Mouse (Mus musculus) adipocyte (in vitro differentiated cells): ENCODE measurements at regions not wholly inside any gene's neighbourhood (a gene's known extent, or its start where the extent isn't known, plus 50 kb on each side); places are given as distances from the start of the nearest gene placed in this dataset.

ENCODE experiments used
- DNase-seq: peaks from one replicate; pipeline ENCODE4 v3.0.0-alpha.2; 2016; ENCODE audit warnings: low spot score

GRCm38 (mm10) chr16:71952879-71953406, 355.2 kb upstream of the Robo1 start:
- DNase-seq = no peak

GRCm38 (mm10) chr16:71963579-71963978, 344.5 kb upstream of the Robo1 start:
- peak; percentile 49 for DNase-seq

- peak; percentile 28 for DNase-seq
Measured at GRCm38 (mm10) chr16:71973811-71974210, 334.3 kb upstream of the Robo1 start.

GRCm38 (mm10) chr16:71997634-71998278, 310.4 kb upstream of the Robo1 start:
- DNase-seq = no peak

GRCm38 (mm10) chr16:72027404-72028215, 280.5 kb upstream of the Robo1 start:
- DNase-seq = no peak

GRCm38 (mm10) chr16:72028216-72028610, 279.9 kb upstream of the Robo1 start:
- DNase-seq = no peak

- DNase-seq = no peak
Measured at GRCm38 (mm10) chr16:72028798-72029197, 279.3 kb upstream of the Robo1 start.

- DNase-seq = no peak
Measured at GRCm38 (mm10) chr16:72029273-72029672, 278.8 kb upstream of the Robo1 start.

GRCm38 (mm10) chr16:72068254-72068653, 239.9 kb upstream of the Robo1 start:
- no peak for DNase-seq

- DNase-seq = no peak
Measured at GRCm38 (mm10) chr16:72069581-72069980, 238.5 kb upstream of the Robo1 start.

GRCm38 (mm10) chr16:72071756-72072471, 236.2 kb upstream of the Robo1 start:
- DNase-seq = no peak

- no peak for DNase-seq
Measured at GRCm38 (mm10) chr16:72085181-72085580, 222.9 kb upstream of the Robo1 start.

- DNase-seq = no peak
Measured at GRCm38 (mm10) chr16:72088053-72088452, 220.1 kb upstream of the Robo1 start.

- DNase-seq = peak; percentile 5
Measured at GRCm38 (mm10) chr16:72088916-72089315, 219.2 kb upstream of the Robo1 start.
